Mouse (Mus musculus): ENCODE measurements around the gene Rsbn1l.

DNA sequence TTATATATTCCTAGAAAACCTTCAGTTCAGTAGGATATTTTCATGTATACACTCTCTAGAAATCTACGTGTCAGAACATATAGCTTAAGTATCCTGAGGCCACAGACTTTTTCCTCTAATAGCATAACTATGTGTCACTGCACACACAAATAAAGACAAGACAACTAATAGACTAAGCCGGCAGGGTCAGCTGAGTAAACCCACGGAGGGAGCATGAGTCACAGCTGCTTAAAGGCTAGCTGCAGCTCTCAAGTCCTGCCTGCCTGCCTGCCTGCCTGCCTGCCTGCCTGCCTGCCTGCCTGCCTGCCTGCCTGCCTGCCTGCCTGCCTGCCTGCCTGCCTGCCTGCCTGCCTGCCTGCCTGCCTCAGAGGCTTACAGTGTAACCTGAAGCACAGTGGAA, 30.7 kb downstream of the Rsbn1l start:
- TF ChIP-seq CTCF (IDR thresholded peaks at IDR 0.05; ENCODE audit: low read depth, low read length) (no peak), POLR2A (IDR thresholded peaks at IDR 0.05; ENCODE audit: insufficient read depth, low read length) (no peak)

Measured in ES-Bruce4 (cell line).